8 mouse cellular contexts compared by ENCODE assay signal in the genomic region with DNA sequence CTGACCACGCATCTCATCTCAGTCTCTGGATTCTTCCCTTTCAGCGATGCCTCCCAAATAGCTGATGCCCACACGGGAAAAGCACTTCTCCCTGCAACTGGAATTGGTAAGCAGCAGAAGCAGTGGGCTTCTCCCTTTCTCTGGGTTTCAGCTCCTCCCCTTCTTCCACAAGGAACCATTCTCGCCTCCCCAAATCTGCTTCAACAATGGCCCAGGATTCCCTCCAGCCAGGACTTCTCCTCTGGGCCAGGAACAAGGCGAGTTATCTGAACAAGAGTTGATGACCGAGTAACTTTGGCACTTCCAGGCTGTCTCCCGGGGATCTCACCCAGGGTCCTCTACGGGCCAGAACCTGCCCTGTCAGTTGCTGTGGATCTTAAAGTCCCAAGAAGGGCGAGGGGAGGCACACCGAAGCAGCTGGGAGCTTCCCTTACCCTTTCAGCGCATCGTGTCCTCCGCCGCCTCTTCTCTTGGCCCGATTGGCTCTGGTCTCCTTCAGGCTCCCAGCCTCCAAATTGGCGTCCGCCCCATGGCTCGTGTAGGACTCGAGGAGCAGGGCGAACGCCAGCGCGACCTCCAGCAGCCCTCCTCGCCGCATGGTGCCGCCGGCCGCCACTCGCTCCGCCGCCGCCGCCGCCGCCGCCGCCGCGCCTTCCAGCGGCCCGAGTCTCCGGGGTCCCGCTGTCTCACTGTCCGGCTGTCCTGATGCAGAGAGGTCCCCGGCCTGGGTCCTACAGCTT. TPM values are rescaled to one million over a fixed set of nuclear protein-coding genes. Genes with fewer than 3 reads are reported as not detected.
A peak's percentile ranks its signal among the peaks of the same experiment; 100 is the strongest.
DNase-seq lines count a peak whose midpoint lies in the region; ATAC-seq lines count a peak whose summit lies in the region.

A gene (plus strand): TSS at position 84 of the 740 bp plus-strand sequence.

- WGBS in embryonic facial prominence, embryonic 14.5 days: under 1% methylated on average over 20 of the region's 45 CpGs
- under 1% methylated on average over 37 of the region's 45 CpGs for WGBS in heart, embryonic 11.5 days (ENCODE audit: insufficient replicate concordance)

- no peaks in the 10 kb centered on the region for H3K9me3 ChIP-seq in embryonic facial prominence, embryonic 14.5 days (ENCODE audit: control insufficient read depth, low read length)
- H3K9me3 ChIP-seq in heart, embryonic 11.5 days (replicated peaks; ENCODE audit: control insufficient read depth, low read length): peaks cover 4% of the 10 kb centered on the region; the same call in 1 of the 2 replicates

- H3K36me3 ChIP-seq in embryonic facial prominence, embryonic 14.5 days (ENCODE audit: control insufficient read depth, insufficient read depth, low read length): peaks cover 6% of the 10 kb centered on the region
- H3K36me3 ChIP-seq in heart, embryonic 11.5 days (ENCODE audit: control insufficient read depth, insufficient read depth, low read length): peaks cover 4% of the 10 kb centered on the region; the same call in 1 of the 2 replicates

- peaks cover 6% of the 10 kb centered on the region; the same call in 1 of the 2 replicates for H3K4me1 ChIP-seq in embryonic facial prominence, embryonic 14.5 days (ENCODE audit: control insufficient read depth, insufficient read depth, low read length)
- no peaks in the 10 kb centered on the region for H3K4me1 ChIP-seq in heart, embryonic 11.5 days (ENCODE audit: control insufficient read depth, insufficient read depth, low read length)

- peak within 1 kb of the TSS; percentile 76 for H3K4me2 ChIP-seq in embryonic facial prominence, embryonic 14.5 days (ENCODE audit: low read depth, low read length)
- H3K4me2 ChIP-seq in heart, embryonic 11.5 days: peak within 1 kb of the TSS; percentile 80

- H3K4me3 ChIP-seq in embryonic facial prominence, embryonic 14.5 days (ENCODE audit: low read depth, low read length): peak within 1 kb of the TSS; percentile 81
- peak within 1 kb of the TSS; percentile 70 for H3K4me3 ChIP-seq in heart, embryonic 11.5 days (ENCODE audit: low read depth, low read length)

- DNase-seq in thymus, postnatal 4 days: peak; percentile 13
- DNase-seq in thymus, adult 18-20 months: no peak
- peak; percentile 65 for DNase-seq in embryonic facial prominence, embryonic 14.5 days (ENCODE audit: low spot score)
- DNase-seq in kidney, postnatal 25 days: peak; percentile 40 to 60
- DNase-seq in lung, postnatal 25 days (ENCODE audit: low spot score): peak; percentile 32
- peak; percentile 56 to 61 for DNase-seq in right cerebral cortex, postnatal 10 days (ENCODE audit: low spot score in 2 of 2)
- DNase-seq in spleen, postnatal 36 days (ENCODE audit: low spot score in 2 of 2): no peak

- H3K27me3 ChIP-seq in embryonic facial prominence, embryonic 14.5 days (replicated peaks; ENCODE audit: control insufficient read depth, insufficient read depth, low read length): 0 out of 2 replicates have a peak, but pooled peaks cover 6% of the 10 kb centered on the region
- H3K27me3 ChIP-seq in heart, embryonic 11.5 days (ENCODE audit: control insufficient read depth, insufficient read depth, low read length): no peaks in the 10 kb centered on the region

- peak; percentile 45 for ATAC-seq in embryonic facial prominence, embryonic 14.5 days (ENCODE audit: low read depth)
- ATAC-seq in heart, embryonic 11.5 days (replicated peaks; ENCODE audit: insufficient number of reproducible peaks, low FRiP score, low TSS enrichment): peak; percentile 10; the same call in 1 of the 2 replicates

- peak within 1 kb of the TSS; percentile 92 for H3K27ac ChIP-seq in embryonic facial prominence, embryonic 14.5 days (replicated peaks; ENCODE audit: low read depth, low read length)
- peak within 1 kb of the TSS; percentile 88 for H3K27ac ChIP-seq in heart, embryonic 11.5 days (ENCODE audit: low read depth, low read length)

- H3K9ac ChIP-seq in embryonic facial prominence, embryonic 14.5 days (ENCODE audit: low read depth, low read length): peak within 1 kb of the TSS; percentile 84
- peak within 1 kb of the TSS; percentile 80 for H3K9ac ChIP-seq in heart, embryonic 11.5 days (ENCODE audit: low read depth, low read length)

RNA-seq across cellular contexts. Expression of the gene that starts here (rescaled TPM):
- 0.31 and 0.60 TPM in 2 replicates for polyA plus RNA-seq in embryonic facial prominence, embryonic 14.5 days (2014; fragmentation: Nextera tagmentation; extraction: Ambion mirVana)
- polyA plus RNA-seq in heart, embryonic 11.5 days (2014; fragmentation: Nextera tagmentation; extraction: Ambion mirVana): 0.42 and 0.45 TPM in 2 replicates

Comparison
In these comparisons a context has a peak if more than half of its experiments do, and no peak if none do; other contexts are left out.
1. DNase-seq: peak in thymus, postnatal 4 days (single experiment), kidney, postnatal 25 days (2 of 2), lung, postnatal 25 days (single experiment) and right cerebral cortex, postnatal 10 days (2 of 2); none in thymus, adult 18-20 months (0 of 2) and spleen, postnatal 36 days (0 of 2).
2. Peak in DNase-seq, ATAC-seq, H3K4me3 ChIP-seq, H3K27ac ChIP-seq, H3K9ac ChIP-seq and H3K4me2 ChIP-seq in embryonic facial prominence, embryonic 14.5 days; RNA of the gene not detected or under 1 TPM.
3. Peak in ATAC-seq, H3K4me3 ChIP-seq, H3K27ac ChIP-seq, H3K9ac ChIP-seq and H3K4me2 ChIP-seq in heart, embryonic 11.5 days; RNA of the gene not detected or under 1 TPM.